Mouse (Mus musculus) inflammation-experienced regulatory T-cells (primary cell): Measurements from ENCODE around the gene Olfr463. TPM values are rescaled to one million over a fixed set of nuclear protein-coding genes. Genes with fewer than 3 reads are reported as not detected.

ENCODE experiments used
- polyA plus RNA-seq, 2 experiments: library from polyadenylated mRNA; unstranded; fragments of 100-300 nt; shearing (Covaris generic); gene quantifications; one replicate each; pipeline ENCODE4 v1.2.1; 2017

The Olfr463 gene
- not detected for polyA plus RNA-seq

GRCm38 (mm10) chr11:87897287-87897686, at the start of gene Olfr463:
Olfr463 (minus strand) TSS chr11:87897387.

GRCm38 (mm10) chr11:87920966-87921365, 23.8 kb upstream of the Olfr463 start, which contains the start of gene Olfr464:
Olfr464 (minus strand) TSS chr11:87920967.

GRCm38 (mm10) chr11:87892168-87892567, 5.0 kb downstream of the Olfr463 start, which contains the start of gene Olfr462:
Olfr462 (minus strand) TSS chr11:87892268.

GRCm38 (mm10) chr11:87875436-87875835, 21.8 kb downstream of the Olfr463 start, which contains the start of gene Epx:
Epx (minus strand) TSS chr11:87875536.

GRCm38 (mm10) chr11:87852690-87853596, 44.2 kb downstream of the Olfr463 start, which contains the start of gene Mks1:
Mks1 (plus strand) TSS chr11:87853215.

Other genes with a start within 250 kb of the Olfr463 start
- gene Rnf43, start 234.7 kb downstream of the Olfr463 start, polyA plus RNA-seq = 10 to 100 TPM; 42.6 to 79.4 TPM
- 100 to 1,000 TPM; 376 to 391 TPM for gene Supt4a, start 159.8 kb downstream of the Olfr463 start, polyA plus RNA-seq
- gene Tspoap1, start 136.8 kb downstream of the Olfr463 start, polyA plus RNA-seq = 10 to 100 TPM; 13.4 to 17.8 TPM
- 1 to 10 TPM in 1 of 2 experiments, under 1 TPM in 1; 0.87 to 4.1 TPM for gene Mpo, start 103.8 kb downstream of the Olfr463 start, polyA plus RNA-seq
- 10 to 100 TPM in 1 of 2 experiments, 1 to 10 TPM in 1; 2.0 to 13.4 TPM for gene Lpo, start 69.1 kb downstream of the Olfr463 start, polyA plus RNA-seq
- 10 to 100 TPM in 1 of 2 experiments, 1 to 10 TPM in 1; 9.3 to 15.8 TPM for gene Mks1, start 44.2 kb downstream of the Olfr463 start, polyA plus RNA-seq
- under 1 TPM in 1 of 2 experiments, not detected in 1; 0.17 TPM for gene Epx, start 21.9 kb downstream of the Olfr463 start, polyA plus RNA-seq
- under 1 TPM; 0.04 to 0.99 TPM for gene Olfr462, start 5.1 kb downstream of the Olfr463 start, polyA plus RNA-seq
- under 1 TPM in 1 of 2 experiments, not detected in 1; 0.12 TPM for gene Olfr464, start 23.6 kb upstream of the Olfr463 start, polyA plus RNA-seq
- 10 to 100 TPM; 15.8 to 22.8 TPM for gene Dynll2, start 90.1 kb upstream of the Olfr463 start, polyA plus RNA-seq
- 100 to 1,000 TPM; 224 to 238 TPM for gene Srsf1, start 150.0 kb upstream of the Olfr463 start, polyA plus RNA-seq
- 10 to 100 TPM; 43.4 to 46.9 TPM for gene Vezf1, start 170.9 kb upstream of the Olfr463 start, polyA plus RNA-seq
- gene Cuedc1, start 200.7 kb upstream of the Olfr463 start, polyA plus RNA-seq = 1 to 10 TPM; 5.4 to 7.1 TPM